Mouse (Mus musculus) gastrocnemius, adult 2 months (tissue): Measurements from ENCODE around the gene Usp32. TPM values are rescaled to one million over a fixed set of nuclear protein-coding genes. Genes with fewer than 3 reads are reported as not detected.

ENCODE experiments used
- DNase-seq: peaks from one replicate; pipeline ENCODE4 v3.0.0; 2022
- H3K27ac ChIP-seq: fragments of 200-600 bp; 2 replicates; pipeline ENCODE4 v1.8.1; 2022; ENCODE audit warnings: mild to moderate bottlenecking
- H3K4me3 ChIP-seq: fragments of 200-600 bp; 2 replicates; pipeline ENCODE4 v1.8.1; 2022; ENCODE audit warnings: mild to moderate bottlenecking, moderate library complexity
- CTCF ChIP-seq: fragments of 200-600 bp; IDR thresholded peaks from 2 replicates; pipeline ENCODE4 v1.8.1; 2022; ENCODE audit warnings: antibody characterized with exemption, mild to moderate bottlenecking, moderate library complexity
- intact Hi-C: fragments of 180-260 bp; cut with DNase I; formaldehyde crosslinking; loops from one replicate; pipeline ENCODE4 v1.15.1; 2025
- total RNA-seq, 2 experiments: library from RNA; stranded (reverse); gene quantifications; 2 replicates each; pipeline ENCODE4 v1.2.3; 2021

The Usp32 gene
- total RNA-seq, 2 experiments from 2014 or later: 11.3 to 12.0 TPM

GRCm38 (mm10) chr11:84968309-84968708, 171.7 kb downstream of the Usp32 start:
- H3K27ac ChIP-seq: peak overlapping the region; percentile 46
- intact Hi-C loops: no loop called here

GRCm38 (mm10) chr11:84967113-84967512, 172.8 kb downstream of the Usp32 start:
- H3K27ac ChIP-seq: no peak overlapping the region; the same call in 1 of the 2 replicates
- TF ChIP-seq CTCF: no peak
- H3K4me3 ChIP-seq: no peak overlapping the region
- no peak for DNase-seq
- intact Hi-C loops: no loop called here

More at GRCm38 (mm10) chr11:84968309-84968708, 171.7 kb downstream of the Usp32 start:
- DNase-seq: no peak
- H3K4me3 ChIP-seq: no peak overlapping the region
- no peak for TF ChIP-seq CTCF

GRCm38 (mm10) chr11:84966696-84967095, 173.3 kb downstream of the Usp32 start:
- intact Hi-C loops: no loop called here
- Histone ChIP-seq H3K4me3 (no peak overlapping the region), H3K27ac (no peak overlapping the region)
- no peak for DNase-seq
- no peak for TF ChIP-seq CTCF

GRCm38 (mm10) chr11:84963556-84963955, 176.4 kb downstream of the Usp32 start:
- no peak overlapping the region for H3K4me3 ChIP-seq
- intact Hi-C loops: no loop called here
- H3K27ac ChIP-seq: no peak overlapping the region
- TF ChIP-seq CTCF: no peak
- no peak for DNase-seq

GRCm38 (mm10) chr11:84962536-84962935, 177.4 kb downstream of the Usp32 start:
- H3K27ac ChIP-seq: no peak overlapping the region
- no peak overlapping the region for H3K4me3 ChIP-seq
- DNase-seq: no peak
- intact Hi-C loops: no loop called here
- TF ChIP-seq CTCF: no peak

GRCm38 (mm10) chr11:84961571-84961970, 178.4 kb downstream of the Usp32 start:
- intact Hi-C loops: no loop called here
- DNase-seq: no peak
- Histone ChIP-seq H3K27ac (no peak overlapping the region), H3K4me3 (no peak overlapping the region)
- TF ChIP-seq CTCF: no peak

- intact Hi-C loops: no loop called here
- peak overlapping the region; percentile 56; the same call in 1 of the 2 replicates for H3K27ac ChIP-seq
- TF ChIP-seq CTCF: no peak
- DNase-seq: no peak
- no peak overlapping the region for H3K4me3 ChIP-seq
Observed at GRCm38 (mm10) chr11:84960780-84961179, 179.2 kb downstream of the Usp32 start.

- intact Hi-C loops: no loop called here
- DNase-seq: no peak
- Histone ChIP-seq H3K4me3 (peak overlapping the region; percentile 71), H3K27ac (peak overlapping the region; percentile 56)
- no peak for TF ChIP-seq CTCF
Observed at GRCm38 (mm10) chr11:84960291-84960690, 179.7 kb downstream of the Usp32 start.

- TF ChIP-seq CTCF: no peak
- DNase-seq: peak; percentile 65
- intact Hi-C loops: no loop called here
- peak overlapping the region; percentile 65 for H3K27ac ChIP-seq
- H3K4me3 ChIP-seq: peak overlapping the region; percentile 71
Observed at GRCm38 (mm10) chr11:84959701-84960181, 180.2 kb downstream of the Usp32 start.

- Histone ChIP-seq H3K27ac (peak overlapping the region; percentile 65), H3K4me3 (peak overlapping the region; percentile 71)
- TF ChIP-seq CTCF: no peak
- intact Hi-C loops: no loop called here
- no peak for DNase-seq
Observed at GRCm38 (mm10) chr11:84959181-84959580, 180.8 kb downstream of the Usp32 start.

GRCm38 (mm10) chr11:84958271-84958630, 181.7 kb downstream of the Usp32 start:
- H3K27ac ChIP-seq: peak overlapping the region; percentile 65

GRCm38 (mm10) chr11:84957591-84958270, 182.2 kb downstream of the Usp32 start, which contains the start of gene Car4:
Car4 (plus strand) TSS chr11:84957786.
- peak within 1 kb of the TSS; percentile 65 for H3K27ac ChIP-seq
- peak; percentile 26 for DNase-seq
- TF ChIP-seq CTCF: no peak
- intact Hi-C loops: no loop called here
- peak within 1 kb of the TSS; percentile 71 for H3K4me3 ChIP-seq

More at GRCm38 (mm10) chr11:84958271-84958630, 181.7 kb downstream of the Usp32 start:
- no peak for TF ChIP-seq CTCF
- intact Hi-C loops: no loop called here
- H3K4me3 ChIP-seq: peak overlapping the region; percentile 71
- DNase-seq: no peak

GRCm38 (mm10) chr11:84957171-84957570, 182.8 kb downstream of the Usp32 start:
- TF ChIP-seq CTCF: no peak
- no peak for DNase-seq
- Histone ChIP-seq H3K27ac (no peak overlapping the region), H3K4me3 (peak overlapping the region; percentile 71)
- intact Hi-C loops: no loop called here

- Histone ChIP-seq H3K27ac (no peak overlapping the region), H3K4me3 (no peak overlapping the region)
- DNase-seq: no peak
- intact Hi-C loops: no loop called here
- no peak for TF ChIP-seq CTCF
Observed at GRCm38 (mm10) chr11:84956400-84956799, 183.6 kb downstream of the Usp32 start.
